ENCODE assay signal across 8 mouse cellular contexts in the genomic region with DNA sequence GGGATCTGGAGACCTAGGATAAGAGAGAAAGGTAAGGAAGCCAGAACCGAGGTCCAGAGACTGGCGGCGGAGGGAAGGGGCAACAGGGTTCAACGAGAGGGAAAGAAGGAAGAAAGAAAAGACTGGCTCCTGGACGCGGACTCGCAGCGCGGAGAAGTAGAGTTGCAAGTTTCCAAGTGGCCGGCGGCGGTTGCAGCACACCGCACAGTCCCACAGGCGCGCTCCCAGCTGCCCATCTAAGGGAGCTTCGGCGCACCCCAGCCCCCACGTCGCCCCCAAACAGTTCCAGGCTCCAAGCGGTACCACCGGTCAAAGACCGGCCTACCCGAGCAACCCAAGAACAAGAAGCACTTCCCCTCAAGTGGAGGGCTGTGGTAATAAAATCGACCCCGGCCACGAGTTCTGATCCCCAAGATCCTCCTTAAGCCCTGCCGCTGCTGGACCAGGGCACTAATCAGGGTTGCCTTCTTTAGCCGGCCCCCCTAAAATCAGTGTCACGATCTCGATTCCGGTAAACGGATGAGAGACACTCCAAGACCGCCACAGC. TPM values are rescaled to one million over a fixed set of nuclear protein-coding genes. Genes with fewer than 3 reads are reported as not detected.
DNase-seq lines count a peak whose midpoint lies in the region; ATAC-seq and TF ChIP-seq lines count a peak whose summit lies in the region.

No protein-coding gene starts in this region.

- H3K4me1 ChIP-seq in heart, embryonic 16.5 days (ENCODE audit: control insufficient read depth, insufficient read depth, low read length), result peaks cover 23% of the 10 kb centered on the region
- no peaks in the 10 kb centered on the region for H3K4me1 ChIP-seq in liver, embryonic 14.5 days (replicated peaks; ENCODE audit: control insufficient read depth in 2 of 2, insufficient read depth in 2 of 2, low read length in 1 of 2)
- H3K4me1 ChIP-seq in stomach, embryonic 16.5 days (ENCODE audit: control insufficient read depth, insufficient read depth, low read length), result peaks cover 45% of the 10 kb centered on the region

- H3K27ac ChIP-seq in heart, embryonic 16.5 days (ENCODE audit: low read length), result peak overlapping the region; percentile 26
- H3K27ac ChIP-seq in liver, embryonic 14.5 days, result no peak overlapping the region
- peak overlapping the region; percentile 94 for H3K27ac ChIP-seq in stomach, embryonic 16.5 days (ENCODE audit: low read length)

- DNase-seq in left cerebral cortex, postnatal 4 days, result peak; percentile 43
- no peak for DNase-seq in left cerebral cortex, postnatal 14 days (ENCODE audit: low spot score in 2 of 2)
- peak; percentile 73 for DNase-seq in embryo, embryonic 11 days
- DNase-seq in liver, embryonic 14.5 days (ENCODE audit: low read depth in 3 of 3, low spot score in 3 of 3), result no peak
- DNase-seq in ovary, adult 18-20 months (ENCODE audit: low spot score), result no peak
- DNase-seq in right cerebral cortex, postnatal 25 days, result no peak

- peak overlapping the region; percentile 100 for H3K4me2 ChIP-seq in heart, embryonic 16.5 days (ENCODE audit: low read depth, low read length)
- H3K4me2 ChIP-seq in liver, embryonic 14.5 days (ENCODE audit: low read depth), result peak overlapping the region; percentile 55
- H3K4me2 ChIP-seq in stomach, embryonic 16.5 days (ENCODE audit: low read depth, low read length), result peak overlapping the region; percentile 88

- no peaks in the 10 kb centered on the region for H3K9me3 ChIP-seq in heart, embryonic 16.5 days (replicated peaks; ENCODE audit: control insufficient read depth, low read length)
- H3K9me3 ChIP-seq in liver, embryonic 14.5 days (ENCODE audit: control insufficient read depth, low read length), result no peaks in the 10 kb centered on the region
- H3K9me3 ChIP-seq in stomach, embryonic 16.5 days (replicated peaks; ENCODE audit: control insufficient read depth, low read length), result 0 out of 2 replicates have a peak, but pooled peaks cover 4% of the 10 kb centered on the region

- peak overlapping the region; percentile 69 for H3K9ac ChIP-seq in heart, embryonic 16.5 days (ENCODE audit: low read length)
- no peak overlapping the region for H3K9ac ChIP-seq in liver, embryonic 14.5 days (replicated peaks)
- peak overlapping the region; percentile 78 for H3K9ac ChIP-seq in stomach, embryonic 16.5 days (ENCODE audit: low read length)

- no peak for TF ChIP-seq EP300 in liver, embryonic 14.5 days (IDR thresholded peaks at IDR 0.05; ENCODE audit: low read depth)

- peak overlapping the region; percentile 72 for H3K4me3 ChIP-seq in heart, embryonic 16.5 days (ENCODE audit: low read length)
- peak overlapping the region; percentile 40 to 41 for H3K4me3 ChIP-seq in liver, embryonic 14.5 days (ENCODE audit: insufficient read depth in 1 of 2, low read depth in 2 of 2, low read length in 2 of 2)
- H3K4me3 ChIP-seq in stomach, embryonic 16.5 days (replicated peaks; ENCODE audit: low read length), result peak overlapping the region; percentile 63

- no peak for TF ChIP-seq CTCF in liver, embryonic 14.5 days (IDR thresholded peaks at IDR 0.05; ENCODE audit: low read depth)

- ATAC-seq in heart, embryonic 16.5 days (replicated peaks; ENCODE audit: extremely low read depth, insufficient read depth, low FRiP score), result no peak
- ATAC-seq in liver, embryonic 14.5 days (ENCODE audit: insufficient read depth), result no peak
- 0 out of 2 replicates have a peak, but pooled peaks have one; percentile 22 for ATAC-seq in stomach, embryonic 16.5 days (ENCODE audit: insufficient read depth, low FRiP score)

- under 1% methylated on average over 33 of the region's 33 CpGs for WGBS in heart, embryonic 16.5 days
- WGBS in liver, embryonic 14.5 days (ENCODE audit: insufficient replicate concordance), result under 1% methylated on average over 33 of the region's 33 CpGs
- under 1% methylated on average over 33 of the region's 33 CpGs for WGBS in stomach, embryonic 16.5 days

- H3K36me3 ChIP-seq in heart, embryonic 16.5 days (ENCODE audit: control insufficient read depth, insufficient read depth), result no peaks in the 10 kb centered on the region
- no peaks in the 10 kb centered on the region for H3K36me3 ChIP-seq in liver, embryonic 14.5 days (replicated peaks; ENCODE audit: control insufficient read depth, insufficient read depth, low read depth)
- no peaks in the 10 kb centered on the region for H3K36me3 ChIP-seq in stomach, embryonic 16.5 days (ENCODE audit: control insufficient read depth, insufficient read depth, low read length)

- peaks cover 41% of the 10 kb centered on the region for H3K27me3 ChIP-seq in heart, embryonic 16.5 days (ENCODE audit: control insufficient read depth, insufficient read depth, low read length)
- H3K27me3 ChIP-seq in liver, embryonic 14.5 days (ENCODE audit: control insufficient read depth, insufficient read depth, low read length), result peaks cover 66% of the 10 kb centered on the region
- peaks cover 29% of the 10 kb centered on the region for H3K27me3 ChIP-seq in stomach, embryonic 16.5 days (ENCODE audit: control insufficient read depth, insufficient read depth, low read length)

- intact Hi-C loops in left cerebral cortex, postnatal 4 days (cut with DNase I), result no loop called here
- intact Hi-C loops in left cerebral cortex, postnatal 14 days (cut with DNase I), result loop anchor here (5.0 to 10.0 kb wide), 2 partner anchors 145 to 278 kb away; no protein-coding TSS in a partner anchor

RNA-seq across cellular contexts. Expression of gene Gli2, which starts 0.7 kb away (rescaled TPM):
- 1 to 10 TPM; 2.9 to 3.3 TPM for total RNA-seq in left cerebral cortex, postnatal 4 days (2021)
- 1 to 10 TPM; 3.3 to 3.8 TPM for total RNA-seq in left cerebral cortex, postnatal 14 days (2021)
- polyA plus RNA-seq in heart, embryonic 16.5 days (2015; fragmentation: Nextera tagmentation; extraction: Ambion mirVana), result 2.7 and 3.1 TPM in 2 replicates
- 0.24 and 0.26 TPM in 2 replicates for polyA plus RNA-seq in liver, embryonic 14.5 days (2012; rRNA removed)
- 0.04 and 0.25 TPM in 2 replicates for polyA plus RNA-seq in liver, embryonic 14.5 days (2014; fragmentation: Nextera tagmentation; extraction: Ambion mirVana)
- polyA plus RNA-seq in stomach, embryonic 16.5 days (2015; fragmentation: Nextera tagmentation; extraction: Ambion mirVana), result 8.5 and 9.7 TPM in 2 replicates

Comparison
In these comparisons a context has a peak if more than half of its experiments do, and no peak if none do; other contexts are left out.
1. DNase-seq: peak in left cerebral cortex, postnatal 4 days (single experiment) and embryo, embryonic 11 days (single experiment); none in left cerebral cortex, postnatal 14 days (0 of 2), liver, embryonic 14.5 days (0 of 3), ovary, adult 18-20 months (single experiment) and right cerebral cortex, postnatal 25 days (single experiment).
2. Peak in every context shown above with its lines, with median percentiles within 50 percentile points of each other: H3K4me2 ChIP-seq and H3K4me3 ChIP-seq.